Mouse (Mus musculus) brain, embryonic 14.5 days (tissue): ENCODE measurements around the gene Tmem243. TPM values are rescaled to one million over a fixed set of nuclear protein-coding genes. Genes with fewer than 3 reads are reported as not detected.
"Not testable (repeated sequence)": the region's sequence is repeated elsewhere in the genome, so short reads cannot be mapped to it uniquely, and the experiment has no call there.

Experiments used
- DNase-seq: peaks from one replicate; pipeline ENCODE4 v3.0.0-alpha.2; 2011; ENCODE audit warnings: low read depth
- CTCF ChIP-seq: fragments of 200-500 bp; IDR thresholded peaks from 2 replicates; pipeline ENCODE4 v1.5.1; 2012; ENCODE audit warnings: inconsistent platforms, mild to moderate bottlenecking, moderate library complexity, borderline replicate concordance; ENCODE audit not compliant: insufficient read depth, insufficient read length; ENCODE audit errors: extremely low read depth
- POLR2A ChIP-seq: fragments of 200-500 bp; IDR thresholded peaks from 2 replicates; pipeline ENCODE4 v1.6.1; 2012; ENCODE audit warnings: mild to moderate bottlenecking, inconsistent platforms, borderline replicate concordance; ENCODE audit not compliant: poor library complexity, insufficient read depth, insufficient read length, severe bottlenecking; ENCODE audit errors: extremely low read depth
- polyA plus RNA-seq: library from polyadenylated mRNA; depleted of rRNA; stranded (reverse); fragments of >200 nt; gene quantifications from 2 replicates; pipeline ENCODE4 v1.2.3, GENCODE M21; 2012; rRNA removed

Tmem243 gene
- polyA plus RNA-seq, 1 experiment, result 5.1 TPM

GRCm38 (mm10) chr5:9162088-9162487 lies 61.6 kb downstream of the Tmem243 start:
- TF ChIP-seq POLR2A (no peak), CTCF (no peak)
- no peak for DNase-seq

GRCm38 (mm10) chr5:9163411-9163810 lies 62.9 kb downstream of the Tmem243 start:
- DNase-seq, result no peak
- TF ChIP-seq CTCF (no peak), POLR2A (no peak)

GRCm38 (mm10) chr5:9165151-9165550 lies 64.7 kb downstream of the Tmem243 start:
- not testable (repeated sequence) for DNase-seq

GRCm38 (mm10) chr5:9166366-9166765 lies 65.9 kb downstream of the Tmem243 start:
- TF ChIP-seq CTCF, result no peak
- no peak for TF ChIP-seq POLR2A
- DNase-seq, result no peak

- DNase-seq, result peak; percentile 73
Observed at GRCm38 (mm10) chr5:9169328-9170005, 69.0 kb downstream of the Tmem243 start.

- no peak for TF ChIP-seq CTCF
- TF ChIP-seq POLR2A, result no peak
- no peak for DNase-seq
Observed at GRCm38 (mm10) chr5:9173295-9173694, 72.8 kb downstream of the Tmem243 start.

GRCm38 (mm10) chr5:9186467-9186866 lies 86.0 kb downstream of the Tmem243 start:
- no peak for DNase-seq
- TF ChIP-seq POLR2A (no peak), CTCF (no peak)

Other genes with a start within 250 kb of the Tmem243 start
- 0.34 and 0.45 TPM in 2 replicates for gene Abcb4, start 207.0 kb upstream of the Tmem243 start, polyA plus RNA-seq
- gene Crot, start 103.3 kb upstream of the Tmem243 start, polyA plus RNA-seq, result 12.8 and 13.7 TPM in 2 replicates
- gene Dmtf1, start 61.1 kb downstream of the Tmem243 start, polyA plus RNA-seq, result 76.0 and 86.4 TPM in 2 replicates
- gene 9330182L06Rik, start 165.4 kb downstream of the Tmem243 start, polyA plus RNA-seq, result 15.6 and 25.1 TPM in 2 replicates